Mouse (Mus musculus) embryonic fibroblast, embryonic 13.5 days (primary cell): ENCODE measurements around the gene 1500009C09Rik. TPM values are rescaled to one million over a fixed set of nuclear protein-coding genes. Genes with fewer than 3 reads are reported as not detected.

ENCODE experiments used
- H3K27ac ChIP-seq: 2 replicates; pipeline ENCODE4 v1.5.1; 2012; ENCODE audit warnings: low read length, control low read depth, inconsistent platforms; ENCODE audit not compliant: insufficient read depth
- H3K4me1 ChIP-seq: 2 replicates; pipeline ENCODE4 v1.6.1; 2011; ENCODE audit warnings: low read length; ENCODE audit not compliant: control insufficient read depth, insufficient read depth
- H3K4me3 ChIP-seq: 2 replicates; pipeline ENCODE4 v1.5.1; 2011; ENCODE audit warnings: mild to moderate bottlenecking, control low read depth, low read length; ENCODE audit not compliant: insufficient read depth
- CTCF ChIP-seq: IDR thresholded peaks from 2 replicates; pipeline ENCODE4 v1.5.1; 2011; ENCODE audit warnings: mild to moderate bottlenecking, control low read depth, low read length, moderate library complexity, borderline replicate concordance; ENCODE audit not compliant: insufficient read depth
- POLR2A ChIP-seq: IDR thresholded peaks from 2 replicates; pipeline ENCODE4 v1.6.1; 2011; ENCODE audit warnings: low read depth, mild to moderate bottlenecking, control low read depth, low read length, moderate library complexity
- polyA plus RNA-seq: library from polyadenylated mRNA; stranded (reverse); fragments of >200 nt; gene quantifications from 2 replicates; pipeline ENCODE4 v1.2.4, GENCODE M21; 2011; ENCODE audit warnings: low read depth; ENCODE audit not compliant: missing spikeins, insufficient read length

Gene 1500009C09Rik
- polyA plus RNA-seq, 1 experiment: not detected

GRCm38 (mm10) chr15:82209295-82210050, 42.7 kb upstream of the 1500009C09Rik start:
- Histone ChIP-seq H3K27ac (no peak overlapping the region), H3K4me1 (peaks cover 14% of the 10 kb centered on the region), H3K4me3 (no peak overlapping the region)
- TF ChIP-seq POLR2A: no peak
- TF ChIP-seq CTCF: no peak

- no peak overlapping the region for H3K27ac ChIP-seq
These were observed 41.4 kb upstream of the 1500009C09Rik start for GRCm38 (mm10) chr15:82210801-82211200.

GRCm38 (mm10) chr15:82211281-82211680, 40.9 kb upstream of the 1500009C09Rik start:
- Histone ChIP-seq H3K27ac (no peak overlapping the region), H3K4me3 (no peak overlapping the region), H3K4me1 (peaks cover 11% of the 10 kb centered on the region)
- TF ChIP-seq POLR2A (no peak), CTCF (no peak)

More at GRCm38 (mm10) chr15:82210801-82211200, 41.4 kb upstream of the 1500009C09Rik start:
- TF ChIP-seq CTCF: no peak
- no peak for TF ChIP-seq POLR2A
- peaks cover 14% of the 10 kb centered on the region for H3K4me1 ChIP-seq
- no peak overlapping the region for H3K4me3 ChIP-seq

- TF ChIP-seq POLR2A (no peak), CTCF (no peak)
- peaks cover 6% of the 10 kb centered on the region for H3K4me1 ChIP-seq
- H3K4me3 ChIP-seq: peak overlapping the region; percentile 20
- no peak overlapping the region for H3K27ac ChIP-seq
These were observed 40.1 kb upstream of the 1500009C09Rik start for GRCm38 (mm10) chr15:82211911-82212751.

- peak within 1 kb of the TSS; percentile 20 for H3K4me3 ChIP-seq
- H3K4me1 ChIP-seq: peaks cover 6% of the 10 kb centered on the region
- TF ChIP-seq POLR2A (no peak), CTCF (no peak)
- no peak within 1 kb of the TSS for H3K27ac ChIP-seq
These were observed 39.5 kb upstream of the 1500009C09Rik start, which contains the start of gene Shisa8 for GRCm38 (mm10) chr15:82212752-82213063. TSS of gene Shisa8 (minus strand) at chr15:82212815.

- Histone ChIP-seq H3K27ac (no peak overlapping the region), H3K4me3 (no peak overlapping the region), H3K4me1 (peaks cover 6% of the 10 kb centered on the region)
- TF ChIP-seq CTCF (no peak), POLR2A (no peak)
These were observed 39.0 kb upstream of the 1500009C09Rik start for GRCm38 (mm10) chr15:82213222-82213621.

GRCm38 (mm10) chr15:82215332-82216046, 36.7 kb upstream of the 1500009C09Rik start:
- H3K4me1 ChIP-seq: peaks cover 6% of the 10 kb centered on the region
- H3K4me3 ChIP-seq: no peak overlapping the region
- no peak overlapping the region for H3K27ac ChIP-seq
- TF ChIP-seq POLR2A (no peak), CTCF (no peak)

- Histone ChIP-seq H3K27ac (no peak overlapping the region), H3K4me3 (no peak overlapping the region), H3K4me1 (peaks cover 2% of the 10 kb centered on the region; the same call in 1 of the 2 replicates)
- TF ChIP-seq POLR2A (no peak), CTCF (no peak)
These were observed 35.9 kb upstream of the 1500009C09Rik start for GRCm38 (mm10) chr15:82216142-82216827.

GRCm38 (mm10) chr15:82217039-82217438, 35.2 kb upstream of the 1500009C09Rik start:
- no peak overlapping the region for H3K27ac ChIP-seq
- no peak overlapping the region for H3K4me3 ChIP-seq
- no peaks in the 10 kb centered on the region for H3K4me1 ChIP-seq
- no peak for TF ChIP-seq POLR2A
- TF ChIP-seq CTCF: no peak

GRCm38 (mm10) chr15:82217980-82218379, 34.2 kb upstream of the 1500009C09Rik start:
- H3K4me3 ChIP-seq: no peak overlapping the region
- no peaks in the 10 kb centered on the region for H3K4me1 ChIP-seq
- no peak for TF ChIP-seq POLR2A
- no peak for TF ChIP-seq CTCF
- H3K27ac ChIP-seq: no peak overlapping the region
